In genomic region chr13:36448565-36448964, GRCm38 (mm10) we compare ENCODE assay signal across 17 mouse cellular contexts.
DNase-seq lines count a peak whose midpoint lies in the region; ATAC-seq and TF ChIP-seq lines count a peak whose summit lies in the region.
"Had no signal": no experiment of that assay in that cellular context is flagged by ENCODE, and none has a peak within 500 bp of the region (broad histone marks: within the 10 kb centered on the region; RNA-seq: fewer than 3 reads in every experiment).

No protein-coding gene starts in this region.

- no peak overlapping the region for H3K9ac ChIP-seq in midbrain, embryonic 15.5 days
- no peak overlapping the region for H3K9ac ChIP-seq in midbrain, postnatal 0 days (replicated peaks; ENCODE audit: low read length, poor library complexity, severe bottlenecking)
- H3K9ac ChIP-seq: embryonic facial prominence, embryonic 12.5 days; forebrain, embryonic 12.5 days; forebrain, postnatal 0 days; heart, embryonic 15.5 days; hindbrain, embryonic 13.5 days had no signal

- no peak overlapping the region for H3K27ac ChIP-seq in midbrain, embryonic 15.5 days
- H3K27ac ChIP-seq in midbrain, postnatal 0 days (ENCODE audit: low read depth, low read length): no peak overlapping the region
- H3K27ac ChIP-seq: embryonic facial prominence, embryonic 12.5 days; forebrain, embryonic 12.5 days; heart, adult 2 months; heart, embryonic 15.5 days; hindbrain, embryonic 13.5 days had no signal

- ATAC-seq in midbrain, embryonic 15.5 days (replicated peaks): 0 out of 2 replicates have a peak, but pooled peaks have one; percentile 43
- no peak for ATAC-seq in midbrain, postnatal 0 days (ENCODE audit: low FRiP score)
- ATAC-seq in Patski: no peak
- ATAC-seq in megakaryocyte progenitor cell, adult 5-6 weeks (replicated peaks; ENCODE audit: poor library complexity): no peak
- ATAC-seq: forebrain, postnatal 0 days; intestine, postnatal 0 days had no signal

- CTCF ChIA-PET in Patski (lab: Charles Lee): interaction anchor here (0.9 to 1.2 kb wide), 2 partner anchors 26 to 31 kb away, joined by 3 read pairs; no protein-coding TSS in a partner anchor

- TF ChIP-seq CTCF in midbrain, postnatal 0 days (IDR thresholded peaks at IDR 0.05): no peak
- TF ChIP-seq CTCF in Patski (IDR thresholded peaks at IDR 0.05): no peak
- TF ChIP-seq CTCF in lung, adult 2 months (IDR thresholded peaks at IDR 0.05; ENCODE audit: insufficient read depth, low read length): no peak

- 0 out of 2 replicates have a peak, but pooled peaks cover 4% of the 10 kb centered on the region for H3K4me1 ChIP-seq in midbrain, embryonic 15.5 days
- H3K4me1 ChIP-seq in midbrain, postnatal 0 days (ENCODE audit: insufficient read depth, low read length): peaks cover 2% of the 10 kb centered on the region; the same call in 1 of the 2 replicates
- H3K4me1 ChIP-seq in lung, adult 2 months (ENCODE audit: control insufficient read depth, insufficient read depth, low read length): peaks cover 4% of the 10 kb centered on the region; the same call in 1 of the 2 replicates
- H3K4me1 ChIP-seq: embryonic facial prominence, embryonic 12.5 days; heart, embryonic 15.5 days had no signal

- no peak for DNase-seq in midbrain, postnatal 0 days (ENCODE audit: low spot score)
- peak; percentile 27 for DNase-seq in Patski (ENCODE audit: low read depth, low spot score)
- peak; percentile 62 for DNase-seq in induced T-regulatory cell, adult 2 months (ENCODE audit: low read depth)
- no peak for DNase-seq in ovary, postnatal 10 days (ENCODE audit: low spot score)
- DNase-seq in adrenal gland, adult 18-20 months (ENCODE audit: low spot score in 2 of 2): no peak
- DNase-seq in lung, adult 2 months: no peak
- DNase-seq: cerebellum, adult 8-10 months; forebrain, postnatal 0 days; heart, adult 2 months had no signal

- in situ Hi-C loops in Patski (cut with MboI; ENCODE audit: low pct_unique_long_range_greater_than_20kb): no loop called here

- no peaks in the 10 kb centered on the region for H3K36me3 ChIP-seq in midbrain, embryonic 15.5 days (replicated peaks)
- no peaks in the 10 kb centered on the region for H3K36me3 ChIP-seq in midbrain, postnatal 0 days (ENCODE audit: insufficient read depth, low read length)
- H3K36me3 ChIP-seq: embryonic facial prominence, embryonic 12.5 days; forebrain, embryonic 12.5 days; heart, embryonic 15.5 days; hindbrain, embryonic 13.5 days had no signal

- POLR2A ChIA-PET in Patski (lab: Charles Lee): no interaction called here

- H3K4me2 ChIP-seq in midbrain, embryonic 15.5 days: no peak overlapping the region
- H3K4me2 ChIP-seq in midbrain, postnatal 0 days (ENCODE audit: low read depth, low read length, poor library complexity, severe bottlenecking): no peak overlapping the region
- H3K4me2 ChIP-seq: embryonic facial prominence, embryonic 12.5 days; forebrain, embryonic 12.5 days; heart, embryonic 11.5 days; heart, embryonic 15.5 days; hindbrain, embryonic 13.5 days had no signal

- no peaks in the 10 kb centered on the region for H3K9me3 ChIP-seq in midbrain, embryonic 15.5 days
- no peaks in the 10 kb centered on the region for H3K9me3 ChIP-seq in midbrain, postnatal 0 days (ENCODE audit: low read length)
- H3K9me3 ChIP-seq: embryonic facial prominence, embryonic 12.5 days; forebrain, embryonic 12.5 days; heart, embryonic 15.5 days; hindbrain, embryonic 13.5 days had no signal

- 61% methylated on average over 7 of the region's 7 CpGs for WGBS in midbrain, embryonic 15.5 days
- WGBS in midbrain, postnatal 0 days: 51% methylated on average over 7 of the region's 7 CpGs
- 75% methylated on average over 7 of the region's 7 CpGs for whole genome bisulfite sequencing in lung, adult 2 months

- no peak for TF ChIP-seq POLR2A in lung, adult 2 months (IDR thresholded peaks at IDR 0.05; ENCODE audit: borderline replicate concordance, extremely low read depth, low read depth, low read length)

- H3K4me3 ChIP-seq in midbrain, embryonic 15.5 days: no peak overlapping the region
- H3K4me3 ChIP-seq in midbrain, postnatal 0 days (ENCODE audit: low read depth, low read length): no peak overlapping the region
- no peak overlapping the region for H3K4me3 ChIP-seq in lung, adult 2 months (replicated peaks; ENCODE audit: extremely low read depth, low read depth, low read length)
- H3K4me3 ChIP-seq: embryonic facial prominence, embryonic 12.5 days; forebrain, embryonic 12.5 days; heart, adult 2 months; heart, embryonic 15.5 days; hindbrain, embryonic 13.5 days had no signal

- no peaks in the 10 kb centered on the region for H3K27me3 ChIP-seq in midbrain, embryonic 15.5 days (replicated peaks)
- H3K27me3 ChIP-seq in midbrain, postnatal 0 days (ENCODE audit: insufficient read depth, low read length): no peaks in the 10 kb centered on the region
- no peaks in the 10 kb centered on the region for H3K27me3 ChIP-seq in Patski
- H3K27me3 ChIP-seq: embryonic facial prominence, embryonic 12.5 days; heart, embryonic 15.5 days had no signal

Comparison
In these comparisons a context has a peak if more than half of its experiments do, and no peak if none do; other contexts are left out.
1. DNase-seq: peak in Patski (single experiment) and induced T-regulatory cell, adult 2 months (single experiment); none in midbrain, postnatal 0 days (single experiment), ovary, postnatal 10 days (single experiment), adrenal gland, adult 18-20 months (0 of 2) and lung, adult 2 months (single experiment).